Mouse (Mus musculus) ES-E14 (cell line): ENCODE measurements around the gene Slamf9.

ENCODE experiments used
- CHD2 ChIP-seq: IDR thresholded peaks from 2 replicates; pipeline ENCODE4 v1.6.1; 2014; ENCODE audit warnings: mild to moderate bottlenecking, low read depth, low read length, inconsistent platforms
- HCFC1 ChIP-seq: IDR thresholded peaks from 2 replicates; pipeline ENCODE4 v1.6.1; 2012; ENCODE audit warnings: low read length, inconsistent platforms, borderline replicate concordance; ENCODE audit not compliant: insufficient read depth
- MAFK ChIP-seq: IDR thresholded peaks from 2 replicates; pipeline ENCODE4 v1.6.1; 2014; ENCODE audit warnings: mild to moderate bottlenecking, low read depth, low read length, inconsistent platforms; ENCODE audit not compliant: insufficient read depth
- ZC3H11A ChIP-seq: IDR thresholded peaks from 2 replicates; pipeline ENCODE4 v1.6.1; 2012; ENCODE audit warnings: low read depth, mild to moderate bottlenecking, inconsistent platforms, low read length, borderline replicate concordance
- ZNF384 ChIP-seq: IDR thresholded peaks from 2 replicates; pipeline ENCODE4 v1.6.1; 2012; ENCODE audit warnings: low read depth, low read length, inconsistent platforms

DNA sequence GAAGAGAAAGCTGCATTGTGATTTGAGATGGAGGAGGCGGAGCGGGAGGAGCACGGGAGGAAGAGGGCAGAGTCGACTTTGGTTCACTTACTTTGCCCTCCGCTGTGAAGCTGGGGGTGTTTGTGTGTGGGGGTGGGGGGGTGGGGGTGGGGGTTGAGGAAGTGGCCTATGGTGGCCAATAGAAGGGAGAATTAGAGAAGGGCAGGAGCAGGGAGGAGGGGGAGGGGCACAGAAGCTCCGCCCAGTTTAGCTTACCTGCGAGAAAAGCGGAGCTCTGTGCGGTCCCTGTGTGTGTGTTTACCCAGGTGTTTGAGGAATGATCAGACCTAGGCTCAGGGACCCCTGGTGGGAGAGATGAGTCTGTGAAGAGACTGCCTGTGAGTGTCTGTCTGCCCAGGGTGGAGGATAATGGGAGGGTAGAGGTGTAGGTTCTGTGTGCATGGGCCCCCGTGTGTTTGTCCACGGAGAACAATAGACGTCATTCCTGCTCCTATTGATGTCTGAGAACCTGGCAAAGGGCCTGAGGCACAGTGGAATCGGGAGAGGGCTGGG, 35.3 kb downstream of the Slamf9 start:
- TF ChIP-seq CHD2 (no peak), HCFC1 (no peak), ZC3H11A (no peak), ZNF384 (no peak), MAFK (no peak)
